ENCODE assay signal across 8 mouse cellular contexts in genomic region chr4:35225734-35226495, GRCm38 (mm10). TPM values are rescaled to one million over a fixed set of nuclear protein-coding genes. Genes with fewer than 3 reads are reported as not detected.
DNase-seq lines count a peak whose midpoint lies in the region; ATAC-seq lines count a peak whose summit lies in the region.

Gene C9orf72, minus strand, starts transcription at chr4:35226175.

- H3K9ac ChIP-seq in lung, embryonic 16.5 days (ENCODE audit: low read length) = peak within 1 kb of the TSS; percentile 84

- H3K4me3 ChIP-seq in lung, embryonic 16.5 days (ENCODE audit: low read length) = peak within 1 kb of the TSS; percentile 88

- no peaks in the 10 kb centered on the region for H3K9me3 ChIP-seq in lung, embryonic 16.5 days (ENCODE audit: control insufficient read depth, low read length)

- 0 out of 2 replicates have a peak, but pooled peaks cover 2% of the 10 kb centered on the region for H3K4me1 ChIP-seq in lung, embryonic 16.5 days (replicated peaks; ENCODE audit: control insufficient read depth, insufficient read depth, low read length)

- H3K36me3 ChIP-seq in lung, embryonic 16.5 days (ENCODE audit: control insufficient read depth, insufficient read depth, low read length) = no peaks in the 10 kb centered on the region

- H3K27ac ChIP-seq in lung, embryonic 16.5 days (ENCODE audit: low read length) = peak within 1 kb of the TSS; percentile 80

- under 1% methylated on average over 32 of the region's 51 CpGs for WGBS in lung, embryonic 16.5 days

- peak; percentile 91 for ATAC-seq in hematopoietic stem cell, adult 5-6 weeks (replicated peaks in 1 of 2; ENCODE audit: insufficient read depth in 1 of 2, low FRiP score in 2 of 2, low TSS enrichment in 1 of 2, low read depth in 1 of 2, poor library complexity in 2 of 2, severe bottlenecking in 2 of 2)
- ATAC-seq in lung, embryonic 16.5 days (ENCODE audit: low read depth) = peak; percentile 99

- DNase-seq in MEL-GATA-1-ER (ENCODE audit: extremely low read depth, low read depth) = peak; percentile 82
- DNase-seq in cerebellum, adult 8-10 months = peak; percentile 97
- DNase-seq in forelimb bud, embryonic 11.5 days (ENCODE audit: low read depth, low spot score) = peak; percentile 89
- DNase-seq in layer of hippocampus, adult 9-10 months (ENCODE audit: low spot score) = peak; percentile 96
- peak; percentile 91 for DNase-seq in ovary, postnatal 10 days (ENCODE audit: low spot score)
- peak; percentile 93 for DNase-seq in thymus, postnatal 10 days (ENCODE audit: low spot score in 2 of 2)

- H3K27me3 ChIP-seq in lung, embryonic 16.5 days (ENCODE audit: control insufficient read depth, insufficient read depth, low read depth, low read length) = no peaks in the 10 kb centered on the region

- peak within 1 kb of the TSS; percentile 85 for H3K4me2 ChIP-seq in lung, embryonic 16.5 days (ENCODE audit: low read depth, low read length)

RNA-seq across cellular contexts. Expression of gene C9orf72, which starts in this region (rescaled TPM):
- total RNA-seq in hematopoietic stem cell, adult 5-6 weeks (2017) = 6.8 and 10.5 TPM in 2 replicates
- 12.7 and 12.8 TPM in 2 replicates for polyA plus RNA-seq in lung, embryonic 16.5 days (2015; fragmentation: Nextera tagmentation; extraction: Ambion mirVana)

Comparison
In these comparisons a context has a peak if more than half of its experiments do, and no peak if none do; other contexts are left out.
1. Peak in every context shown above with its lines: DNase-seq, ATAC-seq, H3K4me3 ChIP-seq and H3K27ac ChIP-seq.